Mouse (Mus musculus): ENCODE data around the gene Cdc42ep4.
A peak's percentile ranks its signal among the peaks of the same experiment; 100 is the strongest.

Gene Cdc42ep4

GRCm38 (mm10) chr11:113683957-113684706 lies 67.5 kb downstream of the Cdc42ep4 start, which contains the start of the genes Fam104a and D11Wsu47e:
Fam104a (minus strand) TSS chr11:113684155.
D11Wsu47e (plus strand) TSS chr11:113684412.
- DNase-seq (ENCODE audit: inconsistent ontology term), result peak; percentile 98

GRCm38 (mm10) chr11:113683627-113683956 lies 68.1 kb downstream of the Cdc42ep4 start:
- no peak for DNase-seq (ENCODE audit: inconsistent ontology term)

DNA sequence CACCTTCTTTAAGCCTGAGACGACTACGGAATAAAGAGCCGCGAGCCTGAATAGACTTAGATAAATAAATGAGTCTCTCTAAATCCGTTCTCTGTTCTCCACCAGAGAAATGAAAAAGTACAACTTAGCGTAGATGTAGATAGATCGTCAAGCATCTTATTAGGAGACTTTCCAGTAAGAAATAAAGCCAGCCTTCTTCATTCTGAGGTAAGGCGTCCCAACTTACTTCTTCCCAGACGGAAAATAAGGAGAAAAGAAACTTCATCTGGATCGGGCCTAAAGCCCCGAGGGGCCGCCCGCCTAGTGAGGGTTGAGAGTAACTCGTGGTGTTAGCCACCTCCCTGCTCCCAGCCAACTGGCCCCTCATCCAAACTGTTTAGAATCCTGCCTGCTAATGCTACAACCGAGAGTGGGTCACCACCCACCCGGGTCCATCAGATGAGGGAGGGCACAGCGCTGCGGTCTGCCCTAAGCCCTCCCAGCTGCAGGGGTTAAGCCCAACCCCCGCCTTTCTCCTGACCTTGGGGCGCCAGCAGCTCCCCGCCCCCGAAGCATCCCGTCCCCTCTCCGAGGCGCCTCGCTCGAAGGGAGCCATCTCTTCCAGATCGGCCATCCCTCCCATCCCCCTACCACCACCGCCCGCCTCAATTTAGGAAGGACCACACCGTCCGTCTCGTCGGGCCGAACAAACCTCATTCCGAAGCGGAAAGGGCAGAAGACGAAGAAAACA lies 68.6 kb downstream of the Cdc42ep4 start:
- peak; percentile 78 for DNase-seq (ENCODE audit: inconsistent ontology term)

GRCm38 (mm10) chr11:113681979-113682378 lies 69.7 kb downstream of the Cdc42ep4 start:
- no peak for DNase-seq (ENCODE audit: inconsistent ontology term)

DNA sequence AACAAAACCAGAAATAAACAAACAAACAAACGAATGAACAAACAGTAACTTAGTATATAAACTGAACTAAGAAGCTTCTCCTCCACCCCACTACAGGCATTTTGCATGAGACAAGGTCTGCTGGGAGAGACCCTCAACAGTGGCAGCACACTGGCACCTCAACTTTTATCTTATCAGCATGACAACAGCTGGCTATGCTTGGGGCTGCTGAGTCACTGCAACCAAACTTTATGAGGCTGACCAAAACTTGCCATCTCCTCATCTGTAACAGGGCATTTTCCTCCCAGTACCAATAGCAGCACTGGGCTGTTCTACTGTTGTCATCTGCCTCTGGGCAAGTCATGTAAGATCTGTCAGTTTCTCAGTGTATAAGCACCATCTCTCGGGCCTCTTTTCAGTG lies 70.7 kb downstream of the Cdc42ep4 start:
- no peak for DNase-seq (ENCODE audit: inconsistent ontology term)

DNA sequence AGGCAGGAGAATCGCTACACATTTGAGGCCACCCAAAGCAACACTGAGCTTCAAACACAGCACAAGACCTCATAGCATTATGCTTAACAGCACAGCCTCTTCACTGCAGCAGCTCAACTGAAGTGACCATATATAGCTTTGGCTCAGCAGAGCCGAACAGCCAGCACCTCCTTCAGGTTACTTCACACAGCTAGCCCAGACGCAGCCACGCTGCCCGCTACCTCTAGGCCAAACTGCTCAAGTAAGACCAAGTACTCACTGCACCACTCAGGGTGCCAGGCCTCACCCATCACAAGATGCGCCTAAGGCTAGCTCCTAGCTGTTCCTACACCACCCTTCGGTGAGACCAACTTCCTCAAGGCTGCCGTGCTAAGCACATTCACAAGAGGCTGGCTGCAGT lies 73.3 kb downstream of the Cdc42ep4 start:
- no peak for DNase-seq (ENCODE audit: inconsistent ontology term)

GRCm38 (mm10) chr11:113677378-113677777 lies 74.3 kb downstream of the Cdc42ep4 start:
- no peak for DNase-seq (ENCODE audit: inconsistent ontology term)

Measured in Muller cell, postnatal 12 days (primary cell).